Mouse (Mus musculus) lung, postnatal 14 days (tissue): Measurements from ENCODE around the gene F2rl3.

ENCODE experiments used
- DNase-seq: peaks from one replicate; pipeline ENCODE4 v3.0.0; 2021

The F2rl3 gene

GRCm38 (mm10) chr8:72766777-72767176 lies 5.1 kb downstream of the F2rl3 start:
- DNase-seq = no peak

- DNase-seq = no peak
These were observed 16.1 kb downstream of the F2rl3 start for GRCm38 (mm10) chr8:72777797-72778196.

DNA sequence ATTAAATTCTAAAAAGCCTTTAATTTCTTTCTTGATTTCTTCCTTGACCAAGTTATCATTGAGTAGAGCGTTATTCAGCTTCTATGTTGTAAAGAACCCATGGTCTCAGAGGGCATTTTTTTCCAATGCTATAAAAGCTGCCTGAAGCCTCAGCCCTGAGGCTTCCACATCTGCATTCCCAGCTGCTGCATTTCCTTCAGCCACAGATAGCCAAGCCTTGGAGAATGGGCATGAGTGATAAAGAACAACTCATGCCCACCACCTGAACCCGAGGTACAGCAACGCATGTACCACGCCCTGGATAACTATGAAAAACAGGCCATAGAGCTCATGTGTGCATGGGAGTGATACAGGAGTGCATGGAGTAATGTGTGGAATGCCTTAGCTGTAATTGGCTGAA lies 19.0 kb downstream of the F2rl3 start:
- no peak for DNase-seq

DNA sequence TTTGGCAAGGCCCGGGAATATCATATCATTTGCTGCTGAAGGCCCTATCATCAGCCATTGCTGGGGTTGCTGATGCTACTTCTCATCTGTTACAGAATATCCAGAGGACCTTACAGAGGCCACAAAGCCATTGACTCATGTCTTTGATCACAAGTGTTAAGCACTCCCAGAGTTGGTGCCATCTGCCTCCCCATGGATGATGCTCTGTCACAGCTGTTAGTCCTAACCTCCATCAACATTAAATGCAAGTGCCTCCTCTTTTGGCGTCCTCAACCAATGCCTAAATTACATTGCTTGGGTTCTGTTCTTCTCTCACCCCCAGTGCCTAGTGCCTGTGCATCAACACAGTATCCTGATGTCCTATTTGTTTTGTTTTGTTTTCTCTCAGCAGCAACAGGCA lies 39.9 kb downstream of the F2rl3 start:
- no peak for DNase-seq

DNA sequence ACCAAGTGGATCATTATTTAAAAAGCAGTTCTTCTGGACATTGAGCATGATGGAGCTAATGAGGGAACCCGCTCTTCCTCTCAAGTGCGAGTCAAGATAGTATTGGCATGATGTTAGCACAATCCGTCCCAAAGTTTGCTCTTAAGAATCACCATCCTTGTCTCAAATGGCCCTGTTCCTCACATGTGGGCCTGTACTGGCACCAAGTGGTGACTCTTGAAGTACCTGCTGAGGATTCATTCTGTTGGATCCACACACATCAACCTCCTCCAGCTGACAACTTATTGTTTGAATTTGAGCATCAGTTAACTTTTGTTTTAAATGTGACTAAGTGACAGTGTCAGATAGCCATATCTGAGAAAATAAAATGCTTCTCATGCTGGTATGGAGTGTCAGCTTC lies 51.0 kb downstream of the F2rl3 start:
- no peak for DNase-seq
